Mouse (Mus musculus): ENCODE data around the gene Gm13078. TPM values are rescaled to one million over a fixed set of nuclear protein-coding genes. Genes with fewer than 3 reads are reported as not detected.

Gm13078 gene
- not detected in 2 replicates for polyA plus RNA-seq (2012; ENCODE audit: low replicate concordance)

GRCm38 (mm10) chr4:143719155-143719554, at the start of gene Gm13078:
Gene Gm13078, plus strand, starts transcription at chr4:143719455.

GRCm38 (mm10) chr4:143702611-143703010, 16.6 kb upstream of the Gm13078 start, which contains the start of gene Gm13089:
Gene Gm13089, minus strand, starts transcription at chr4:143702711.

Other genes starting within 250 kb of the Gm13078 start
- gene Gm13043, start 208.1 kb upstream of the Gm13078 start, polyA plus RNA-seq (2012; ENCODE audit: low replicate concordance): not detected in 2 replicates
- not detected in 2 replicates for gene Gm13040, start 183.5 kb upstream of the Gm13078 start, polyA plus RNA-seq (2012; ENCODE audit: low replicate concordance)
- gene BC080695, start 167.8 kb upstream of the Gm13078 start, polyA plus RNA-seq (2012; ENCODE audit: low replicate concordance): not detected in 2 replicates
- gene Gm13057, start 167.7 kb upstream of the Gm13078 start, polyA plus RNA-seq (2012; ENCODE audit: low replicate concordance): not detected in 2 replicates
- gene Gm13083, start 104.5 kb upstream of the Gm13078 start, polyA plus RNA-seq (2012; ENCODE audit: low replicate concordance): not detected in 2 replicates
- gene Gm13088, start 62.2 kb upstream of the Gm13078 start, polyA plus RNA-seq (2012; ENCODE audit: low replicate concordance): not detected in 2 replicates
- gene Gm13089, start 16.7 kb upstream of the Gm13078 start, polyA plus RNA-seq (2012; ENCODE audit: low replicate concordance): not detected in 2 replicates
- not detected in 2 replicates for gene Gm13023, start 69.9 kb downstream of the Gm13078 start, polyA plus RNA-seq (2012; ENCODE audit: low replicate concordance)
- not detected in 2 replicates for gene Gm13084, start 96.6 kb downstream of the Gm13078 start, polyA plus RNA-seq (2012; ENCODE audit: low replicate concordance)
- gene Gm13103, start 127.0 kb downstream of the Gm13078 start, polyA plus RNA-seq (2012; ENCODE audit: low replicate concordance): not detected in 2 replicates
- gene Pramef6, start 180.9 kb downstream of the Gm13078 start, polyA plus RNA-seq (2012; ENCODE audit: low replicate concordance): not detected in 2 replicates
- not detected in 2 replicates for gene Pramef25, start 231.6 kb downstream of the Gm13078 start, polyA plus RNA-seq (2012; ENCODE audit: low replicate concordance)
- not detected in 2 replicates for gene Gm13101, start 247.5 kb downstream of the Gm13078 start, polyA plus RNA-seq (2012; ENCODE audit: low replicate concordance)

Data from hematopoietic multipotent progenitor cell, adult 10-12 weeks (in vitro differentiated cells).